Mouse (Mus musculus) cerebellum, adult 2 months (tissue): ENCODE results near the gene Nebl. TPM values are rescaled to one million over a fixed set of nuclear protein-coding genes. Genes with fewer than 3 reads are reported as not detected.

Experiments used
- DNase-seq, 2 experiments: peaks; one replicate each; pipeline ENCODE4 v3.0.0; 2021
- H3K27ac ChIP-seq: fragments of 200-500 bp; 2 replicates; pipeline ENCODE4 v1.5.1; 2012; ENCODE audit warnings: low read length, control low read depth, inconsistent platforms; ENCODE audit not compliant: insufficient read depth
- H3K27me3 ChIP-seq: fragments of 200-500 bp; 2 replicates; pipeline ENCODE4 v1.6.1; 2012; ENCODE audit warnings: inconsistent platforms, mild to moderate bottlenecking, low read length, moderate library complexity; ENCODE audit not compliant: control insufficient read depth, insufficient read depth
- H3K4me1 ChIP-seq: fragments of 200-500 bp; 2 replicates; pipeline ENCODE4 v1.6.1; 2011; ENCODE audit warnings: low read length; ENCODE audit not compliant: control insufficient read depth, insufficient read depth
- H3K4me3 ChIP-seq: fragments of 200-500 bp; replicated peaks from 2 replicates; pipeline ENCODE3; 2011; ENCODE audit warnings: mild to moderate bottlenecking, low read depth, low read length, control low read depth; ENCODE audit not compliant: insufficient read depth
- CTCF ChIP-seq: fragments of 200-500 bp; IDR thresholded peaks from 2 replicates; pipeline ENCODE4 v1.5.1; 2011; ENCODE audit warnings: low read depth, mild to moderate bottlenecking, control low read depth, low read length, moderate library complexity, borderline replicate concordance; ENCODE audit not compliant: insufficient read depth
- POLR2A ChIP-seq: fragments of 200-500 bp; IDR thresholded peaks from 2 replicates; pipeline ENCODE4 v1.6.1; 2011; ENCODE audit warnings: low read length, control low read depth, borderline replicate concordance; ENCODE audit not compliant: insufficient read depth
- WGBS: fragments of 180-500 bp; shearing (Covaris S2); methylation state at CpG from one replicate; pipeline ENCODE4 v1.1.7; 2018; 5-methylcytosine and 5-hydroxymethylcytosine counted together
- polyA plus RNA-seq: library from polyadenylated mRNA; depleted of rRNA; stranded (reverse); fragments of >200 nt; gene quantifications from 2 replicates; pipeline ENCODE4 v1.2.3, GENCODE M21; 2012

Nebl gene
- polyA plus RNA-seq, 1 experiment = 47.3 TPM

GRCm38 (mm10) chr2:17460434-17460833 lies 270.8 kb downstream of the Nebl start:
- Histone ChIP-seq H3K4me3 (no peak overlapping the region), H3K27me3 (no peaks in the 10 kb centered on the region), H3K4me1 (no peaks in the 10 kb centered on the region), H3K27ac (no peak overlapping the region)
- 69% methylated on average over 2 of the region's 2 CpGs for WGBS
- no peak for TF ChIP-seq POLR2A
- no peak for TF ChIP-seq CTCF
- no peak for DNase-seq

- TF ChIP-seq POLR2A = no peak
- no peak for TF ChIP-seq CTCF
- H3K27me3 ChIP-seq = no peaks in the 10 kb centered on the region
- no peak overlapping the region for H3K27ac ChIP-seq
- H3K4me1 ChIP-seq = no peaks in the 10 kb centered on the region
- no peak for DNase-seq
- H3K4me3 ChIP-seq = no peak overlapping the region
Measured at GRCm38 (mm10) chr2:17453676-17454075, 277.6 kb downstream of the Nebl start.

GRCm38 (mm10) chr2:17448341-17448740 lies 282.9 kb downstream of the Nebl start:
- TF ChIP-seq POLR2A (no peak), CTCF (no peak)
- no peak overlapping the region for H3K4me3 ChIP-seq
- no peak for DNase-seq
- H3K27me3 ChIP-seq = no peaks in the 10 kb centered on the region; the same call in 1 of the 2 replicates
- no peaks in the 10 kb centered on the region for H3K4me1 ChIP-seq
- no peak overlapping the region for H3K27ac ChIP-seq

- 82% methylated on average over 7 of the region's 7 CpGs for WGBS
- no peaks in the 10 kb centered on the region for H3K4me1 ChIP-seq
- no peak for DNase-seq
- TF ChIP-seq CTCF (no peak), POLR2A (no peak)
- no peak overlapping the region for H3K4me3 ChIP-seq
- H3K27ac ChIP-seq = no peak overlapping the region
- H3K27me3 ChIP-seq = no peaks in the 10 kb centered on the region; the same call in 1 of the 2 replicates
Measured at GRCm38 (mm10) chr2:17443581-17443980, 287.7 kb downstream of the Nebl start.

GRCm38 (mm10) chr2:17438317-17438716 lies 292.9 kb downstream of the Nebl start:
- no peak for DNase-seq
- no peaks in the 10 kb centered on the region for H3K27me3 ChIP-seq
- WGBS = 56% methylated on average over 1 of the region's 1 CpGs
- no peak overlapping the region for H3K27ac ChIP-seq
- no peak overlapping the region for H3K4me3 ChIP-seq
- 0 out of 2 replicates have a peak, but pooled peaks cover 2% of the 10 kb centered on the region for H3K4me1 ChIP-seq
- no peak for TF ChIP-seq CTCF
- no peak for TF ChIP-seq POLR2A

- 92% methylated on average over 10 of the region's 10 CpGs for WGBS
- 0 out of 2 replicates have a peak, but pooled peaks cover 2% of the 10 kb centered on the region for H3K4me1 ChIP-seq
- DNase-seq = no peak
Measured at GRCm38 (mm10) chr2:17436739-17437440, 294.4 kb downstream of the Nebl start.

GRCm38 (mm10) chr2:17435217-17435616 lies 296.0 kb downstream of the Nebl start:
- Histone ChIP-seq H3K4me1 (0 out of 2 replicates have a peak, but pooled peaks cover 2% of the 10 kb centered on the region), H3K27me3 (no peaks in the 10 kb centered on the region), H3K4me3 (no peak overlapping the region), H3K27ac (no peak overlapping the region)
- no peak for DNase-seq
- no peak for TF ChIP-seq POLR2A
- no peak for TF ChIP-seq CTCF
- 41% methylated on average over 4 of the region's 4 CpGs for WGBS

More at GRCm38 (mm10) chr2:17436739-17437440, 294.4 kb downstream of the Nebl start:
- H3K27me3 ChIP-seq = no peaks in the 10 kb centered on the region
- H3K4me3 ChIP-seq = no peak overlapping the region
- TF ChIP-seq CTCF = no peak
- TF ChIP-seq POLR2A = no peak
- no peak overlapping the region for H3K27ac ChIP-seq

GRCm38 (mm10) chr2:17429028-17429427 lies 302.2 kb downstream of the Nebl start:
- H3K4me1 ChIP-seq = 0 out of 2 replicates have a peak, but pooled peaks cover 2% of the 10 kb centered on the region
- no peaks in the 10 kb centered on the region for H3K27me3 ChIP-seq
- no peak for DNase-seq
- WGBS = 92% methylated on average over 4 of the region's 4 CpGs
- no peak for TF ChIP-seq POLR2A
- no peak for TF ChIP-seq CTCF
- H3K4me3 ChIP-seq = no peak overlapping the region
- H3K27ac ChIP-seq = no peak overlapping the region
